ENCODE assay signal across 8 mouse cellular contexts in the genomic region with DNA sequence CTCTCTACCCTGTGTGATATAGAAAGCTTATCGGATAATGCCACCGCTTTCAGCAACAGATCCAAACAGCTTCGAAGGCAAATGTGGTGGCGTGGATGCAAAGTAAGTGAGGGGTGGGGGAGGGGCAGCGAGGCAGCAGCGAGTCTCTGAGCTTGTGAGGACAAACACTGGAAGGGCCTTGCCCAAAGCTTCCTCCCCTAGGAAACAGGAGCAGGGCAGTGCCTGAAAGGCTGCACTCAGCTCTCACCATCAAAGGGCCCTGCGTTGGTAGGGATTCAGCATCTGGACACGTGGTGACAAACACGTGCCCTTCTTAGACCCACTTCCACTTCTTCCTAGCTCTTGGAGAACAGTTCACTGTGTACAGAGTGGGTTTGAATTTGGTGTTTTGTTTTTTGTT. TPM values are rescaled to one million over a fixed set of nuclear protein-coding genes. Genes with fewer than 3 reads are reported as not detected.
DNase-seq lines count a peak whose midpoint lies in the region; ATAC-seq and TF ChIP-seq lines count a peak whose summit lies in the region.

No protein-coding gene starts in this region.

- peaks cover 2% of the 10 kb centered on the region; the same call in 1 of the 2 replicates for H3K4me1 ChIP-seq in intestine, embryonic 16.5 days (ENCODE audit: control insufficient read depth, insufficient read depth, low read length)
- H3K4me1 ChIP-seq in intestine, postnatal 0 days (replicated peaks; ENCODE audit: control insufficient read depth, insufficient read depth, low read length): no peaks in the 10 kb centered on the region
- no peaks in the 10 kb centered on the region for H3K4me1 ChIP-seq in heart, embryonic 11.5 days (ENCODE audit: control insufficient read depth, insufficient read depth, low read length)

- peak; percentile 80 for DNase-seq in brain, embryonic 14.5 days (ENCODE audit: low read depth)
- DNase-seq in lung, postnatal 25 days (ENCODE audit: low spot score): peak; percentile 27
- DNase-seq in spleen, adult 18-20 months: no peak
- no peak for DNase-seq in urinary bladder, postnatal 25 days (ENCODE audit: low spot score)

- no peak overlapping the region for H3K27ac ChIP-seq in intestine, embryonic 16.5 days (ENCODE audit: low read length)
- H3K27ac ChIP-seq in intestine, postnatal 0 days (ENCODE audit: low read depth, low read length): no peak overlapping the region
- no peak overlapping the region for H3K27ac ChIP-seq in heart, embryonic 11.5 days (ENCODE audit: low read depth, low read length)

- no peak overlapping the region for H3K4me3 ChIP-seq in intestine, embryonic 16.5 days (ENCODE audit: low read length)
- no peak overlapping the region for H3K4me3 ChIP-seq in intestine, postnatal 0 days (ENCODE audit: low read depth, low read length)
- H3K4me3 ChIP-seq in heart, embryonic 11.5 days (ENCODE audit: low read depth, low read length): no peak overlapping the region

- no peak overlapping the region for H3K9ac ChIP-seq in intestine, embryonic 16.5 days (ENCODE audit: low read depth, low read length)
- H3K9ac ChIP-seq in intestine, postnatal 0 days (ENCODE audit: low read depth, low read length): no peak overlapping the region
- no peak overlapping the region for H3K9ac ChIP-seq in heart, embryonic 11.5 days (ENCODE audit: low read depth, low read length)

- H3K27me3 ChIP-seq in intestine, embryonic 16.5 days (replicated peaks; ENCODE audit: control insufficient read depth, insufficient read depth, low read length): no peaks in the 10 kb centered on the region
- H3K27me3 ChIP-seq in intestine, postnatal 0 days (replicated peaks; ENCODE audit: control insufficient read depth, insufficient read depth, low read length): no peaks in the 10 kb centered on the region
- H3K27me3 ChIP-seq in heart, embryonic 11.5 days (ENCODE audit: control insufficient read depth, insufficient read depth, low read length): no peaks in the 10 kb centered on the region

- TF ChIP-seq CTCF in intestine, postnatal 0 days (IDR thresholded peaks at IDR 0.05; ENCODE audit: low read depth): no peak
- no peak for TF ChIP-seq CTCF in brain, embryonic 14.5 days (IDR thresholded peaks at IDR 0.05; ENCODE audit: borderline replicate concordance, extremely low read depth, insufficient read depth, insufficient read length)

- no peaks in the 10 kb centered on the region for H3K36me3 ChIP-seq in intestine, embryonic 16.5 days (ENCODE audit: control insufficient read depth, insufficient read depth, low read length)
- H3K36me3 ChIP-seq in intestine, postnatal 0 days (ENCODE audit: control insufficient read depth, insufficient read depth): no peaks in the 10 kb centered on the region; the same call in 1 of the 2 replicates
- H3K36me3 ChIP-seq in heart, embryonic 11.5 days (ENCODE audit: control insufficient read depth, insufficient read depth, low read length): no peaks in the 10 kb centered on the region

- peak; percentile 28; the same call in 1 of the 2 replicates for ATAC-seq in intestine, embryonic 16.5 days
- ATAC-seq in intestine, postnatal 0 days: no peak
- peak; percentile 63 for ATAC-seq in heart, embryonic 11.5 days (replicated peaks; ENCODE audit: insufficient number of reproducible peaks, low FRiP score, low TSS enrichment)
- ATAC-seq in activated CD4-positive, CD25-positive, alpha-beta regulatory T cell, adult 4 months: no peak

- H3K9me3 ChIP-seq in intestine, embryonic 16.5 days (ENCODE audit: control insufficient read depth, low read length): no peaks in the 10 kb centered on the region
- H3K9me3 ChIP-seq in intestine, postnatal 0 days (ENCODE audit: control insufficient read depth): no peaks in the 10 kb centered on the region
- H3K9me3 ChIP-seq in heart, embryonic 11.5 days (replicated peaks; ENCODE audit: control insufficient read depth, low read length): no peaks in the 10 kb centered on the region

- no peak overlapping the region for H3K4me2 ChIP-seq in intestine, embryonic 16.5 days (ENCODE audit: low read depth, low read length)
- H3K4me2 ChIP-seq in intestine, postnatal 0 days (replicated peaks; ENCODE audit: low read depth): no peak overlapping the region
- peak overlapping the region; percentile 14; the same call in 1 of the 2 replicates for H3K4me2 ChIP-seq in heart, embryonic 11.5 days

- no peak for TF ChIP-seq POLR2A in brain, embryonic 14.5 days (IDR thresholded peaks at IDR 0.05; ENCODE audit: borderline replicate concordance, extremely low read depth, insufficient read depth, insufficient read length, poor library complexity, severe bottlenecking)

- 25% methylated on average over 9 of the region's 9 CpGs for WGBS in intestine, embryonic 16.5 days
- 33% methylated on average over 9 of the region's 9 CpGs for WGBS in intestine, postnatal 0 days
- WGBS in heart, embryonic 11.5 days (ENCODE audit: insufficient replicate concordance): 4% methylated on average over 9 of the region's 9 CpGs

RNA-seq across cellular contexts. Expression of a gene that starts 19.1 kb away (rescaled TPM):
- polyA plus RNA-seq in intestine, embryonic 16.5 days (2015; fragmentation: Nextera tagmentation; extraction: Ambion mirVana): 43.5 and 46.4 TPM in 2 replicates
- polyA plus RNA-seq in intestine, postnatal 0 days (2015; fragmentation: Nextera tagmentation; extraction: Ambion mirVana): 33.6 and 34.2 TPM in 2 replicates
- 36.0 and 39.4 TPM in 2 replicates for polyA plus RNA-seq in brain, embryonic 14.5 days (2012; rRNA removed)
- 37.7 and 39.9 TPM in 2 replicates for polyA plus RNA-seq in heart, embryonic 11.5 days (2014; fragmentation: Nextera tagmentation; extraction: Ambion mirVana)
- 10 to 100 TPM; 86.2 to 94.2 TPM for polyA plus RNA-seq in activated CD4-positive, CD25-positive, alpha-beta regulatory T cell, adult 4 months (2017; shearing (Covaris generic))

RNA-seq across cellular contexts. Expression of a gene that starts 41.1 kb away (rescaled TPM):
- polyA plus RNA-seq in intestine, embryonic 16.5 days (2015; fragmentation: Nextera tagmentation; extraction: Ambion mirVana): 17.8 and 18.5 TPM in 2 replicates
- 5.9 and 6.8 TPM in 2 replicates for polyA plus RNA-seq in intestine, postnatal 0 days (2015; fragmentation: Nextera tagmentation; extraction: Ambion mirVana)
- 16.7 and 18.0 TPM in 2 replicates for polyA plus RNA-seq in brain, embryonic 14.5 days (2012; rRNA removed)
- polyA plus RNA-seq in heart, embryonic 11.5 days (2014; fragmentation: Nextera tagmentation; extraction: Ambion mirVana): 8.1 and 8.8 TPM in 2 replicates
- 1 to 10 TPM; 4.5 to 8.5 TPM for polyA plus RNA-seq in activated CD4-positive, CD25-positive, alpha-beta regulatory T cell, adult 4 months (2017; shearing (Covaris generic))

RNA-seq across cellular contexts. Expression of a gene that starts 49.5 kb away (rescaled TPM):
- 0.06 and 0.18 TPM in 2 replicates for polyA plus RNA-seq in intestine, embryonic 16.5 days (2015; fragmentation: Nextera tagmentation; extraction: Ambion mirVana)
- 0.07 and 0.10 TPM in 2 replicates for polyA plus RNA-seq in intestine, postnatal 0 days (2015; fragmentation: Nextera tagmentation; extraction: Ambion mirVana)
- 0.04 and 0.11 TPM in 2 replicates for polyA plus RNA-seq in brain, embryonic 14.5 days (2012; rRNA removed)
- not detected in 2 replicates for polyA plus RNA-seq in heart, embryonic 11.5 days (2014; fragmentation: Nextera tagmentation; extraction: Ambion mirVana)
- polyA plus RNA-seq in activated CD4-positive, CD25-positive, alpha-beta regulatory T cell, adult 4 months (2017; shearing (Covaris generic)): not detected

Comparison
In these comparisons a context has a peak if more than half of its experiments do, and no peak if none do; other contexts are left out.
1. ATAC-seq: peak in intestine, embryonic 16.5 days (single experiment) and heart, embryonic 11.5 days (single experiment); none in intestine, postnatal 0 days (single experiment) and activated CD4-positive, CD25-positive, alpha-beta regulatory T cell, adult 4 months (single experiment).
2. DNase-seq: peak in brain, embryonic 14.5 days (single experiment) and lung, postnatal 25 days (single experiment); none in spleen, adult 18-20 months (0 of 2) and urinary bladder, postnatal 25 days (single experiment).